Mouse (Mus musculus): ENCODE measurements around the gene Slc12a1.

DNA sequence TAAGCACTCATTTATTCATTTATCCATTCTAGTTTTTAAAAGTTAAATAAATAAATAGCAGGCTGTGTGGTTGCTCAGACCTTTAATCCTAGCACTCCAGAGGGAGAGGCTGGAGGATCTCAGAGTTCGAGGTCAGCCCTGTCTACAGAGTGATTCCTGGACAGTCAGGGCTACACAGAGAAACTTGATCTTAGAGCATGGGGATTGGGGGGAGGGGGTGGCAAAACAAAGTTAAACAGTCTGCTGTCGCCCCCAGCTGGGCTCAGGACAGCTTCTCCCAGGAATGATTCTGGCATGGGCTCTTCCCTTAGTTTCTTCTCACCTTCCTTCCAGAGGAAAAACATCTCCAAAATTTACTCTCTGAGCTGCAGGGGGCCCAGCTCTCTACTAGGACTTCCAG, 3.2 kb downstream of the Slc12a1 start:
- TF ChIP-seq POLR2A (IDR thresholded peaks at IDR 0.05; ENCODE audit: low read depth, low read length) (no peak), CTCF (IDR thresholded peaks at IDR 0.05; ENCODE audit: extremely low read depth, insufficient read length, insufficient replicate concordance, low read depth, low read length) (no peak)

All from small intestine, adult 2 months (tissue).